Comparison of ENCODE assay signal across 21 mouse cellular contexts in genomic region chr15:96124397-96124796, GRCm38 (mm10).
DNase-seq lines count a peak whose midpoint lies in the region; ATAC-seq and TF ChIP-seq lines count a peak whose summit lies in the region.
"Had no signal": no experiment of that assay in that cellular context is flagged by ENCODE, and none has a peak within 500 bp of the region (broad histone marks: within the 10 kb centered on the region; RNA-seq: fewer than 3 reads in every experiment).

No protein-coding gene starts in this region.

- H3K36me3 ChIP-seq in forebrain, postnatal 0 days (ENCODE audit: insufficient read depth), result no peaks in the 10 kb centered on the region
- H3K36me3 ChIP-seq in forebrain, embryonic 12.5 days (replicated peaks), result no peaks in the 10 kb centered on the region
- H3K36me3 ChIP-seq: forebrain, embryonic 10.5 days; hindbrain, embryonic 10.5 days; hindbrain, embryonic 13.5 days; intestine, embryonic 15.5 days had no signal

- ATAC-seq in forebrain, postnatal 0 days, result peak; percentile 74
- ATAC-seq in forebrain, embryonic 12.5 days (ENCODE audit: low FRiP score), result no peak
- ATAC-seq: CD4-positive, CD25-positive, alpha-beta regulatory T cell, adult 4 months; hindbrain, embryonic 16.5 days; intestine, embryonic 15.5 days had no signal

- DNase-seq in forebrain, postnatal 0 days, result peak; percentile 54
- peak; percentile 23 for DNase-seq in ovary, adult 18-20 months (ENCODE audit: low spot score)
- no peak for DNase-seq in ovary, postnatal 36 days (ENCODE audit: low spot score)
- DNase-seq in brain, embryonic 14.5 days (ENCODE audit: low read depth), result peak; percentile 48
- DNase-seq in kidney, adult 9 months, result no peak
- DNase-seq: adrenal gland, adult 2 months; adrenal gland, postnatal 14 days; cerebellum, adult 18-20 months; cerebellum, adult 9-10 months; cerebellum, postnatal 14 days; gastrocnemius, postnatal 10 days; gastrocnemius, postnatal 36 days; heart, postnatal 36 days had no signal

- 72% methylated on average over 6 of the region's 6 CpGs for WGBS in forebrain, postnatal 0 days
- 89% methylated on average over 6 of the region's 6 CpGs for WGBS in forebrain, embryonic 12.5 days

- no peaks in the 10 kb centered on the region for H3K4me1 ChIP-seq in forebrain, postnatal 0 days (ENCODE audit: insufficient read depth)
- H3K4me1 ChIP-seq in forebrain, embryonic 12.5 days, result peaks cover 6% of the 10 kb centered on the region; the same call in 1 of the 2 replicates
- H3K4me1 ChIP-seq: forebrain, embryonic 10.5 days; hindbrain, embryonic 13.5 days; intestine, embryonic 15.5 days had no signal

- TF ChIP-seq POLR2A in brain, embryonic 14.5 days (IDR thresholded peaks at IDR 0.05; ENCODE audit: borderline replicate concordance, extremely low read depth, insufficient read depth, insufficient read length, poor library complexity, severe bottlenecking), result no peak

- TF ChIP-seq CTCF in forebrain, postnatal 0 days (IDR thresholded peaks at IDR 0.05; ENCODE audit: low read depth), result no peak
- TF ChIP-seq CTCF in brain, embryonic 14.5 days (IDR thresholded peaks at IDR 0.05; ENCODE audit: borderline replicate concordance, extremely low read depth, insufficient read depth, insufficient read length), result no peak

- H3K27ac ChIP-seq in forebrain, postnatal 0 days (ENCODE audit: low read depth, low read length), result no peak overlapping the region
- no peak overlapping the region for H3K27ac ChIP-seq in forebrain, embryonic 12.5 days
- H3K27ac ChIP-seq: forebrain, embryonic 10.5 days; hindbrain, embryonic 10.5 days; hindbrain, embryonic 13.5 days; intestine, embryonic 15.5 days had no signal

- no peaks in the 10 kb centered on the region for H3K27me3 ChIP-seq in forebrain, postnatal 0 days (ENCODE audit: insufficient read depth, low read length)
- H3K27me3 ChIP-seq in forebrain, embryonic 12.5 days, result no peaks in the 10 kb centered on the region
- H3K27me3 ChIP-seq: hindbrain, embryonic 13.5 days; intestine, embryonic 15.5 days had no signal

- no peak overlapping the region for H3K4me3 ChIP-seq in forebrain, postnatal 0 days (ENCODE audit: low read depth, low read length)
- no peak overlapping the region for H3K4me3 ChIP-seq in forebrain, embryonic 12.5 days (replicated peaks)
- H3K4me3 ChIP-seq: forebrain, embryonic 10.5 days; hindbrain, embryonic 10.5 days; hindbrain, embryonic 13.5 days; intestine, embryonic 15.5 days had no signal

- no peaks in the 10 kb centered on the region for H3K9me3 ChIP-seq in forebrain, postnatal 0 days (ENCODE audit: low read length)
- no peaks in the 10 kb centered on the region for H3K9me3 ChIP-seq in forebrain, embryonic 12.5 days
- H3K9me3 ChIP-seq: forebrain, embryonic 10.5 days; hindbrain, embryonic 10.5 days; intestine, embryonic 15.5 days had no signal

- H3K4me2 ChIP-seq in forebrain, postnatal 0 days (ENCODE audit: low read depth), result no peak overlapping the region
- H3K4me2 ChIP-seq in forebrain, embryonic 12.5 days, result no peak overlapping the region
- H3K4me2 ChIP-seq: heart, embryonic 11.5 days; hindbrain, embryonic 13.5 days; intestine, embryonic 15.5 days had no signal

- H3K9ac ChIP-seq in forebrain, postnatal 0 days, result no peak overlapping the region
- H3K9ac ChIP-seq in forebrain, embryonic 12.5 days, result no peak overlapping the region
- H3K9ac ChIP-seq: hindbrain, embryonic 13.5 days; intestine, embryonic 15.5 days had no signal

Comparison
In these comparisons a context has a peak if more than half of its experiments do, and no peak if none do; other contexts are left out.
1. DNase-seq: peak in forebrain, postnatal 0 days (single experiment), ovary, adult 18-20 months (single experiment) and brain, embryonic 14.5 days (single experiment); none in ovary, postnatal 36 days (single experiment) and kidney, adult 9 months (single experiment).